Mouse (Mus musculus): ENCODE results near the gene Rtf1. TPM values are rescaled to one million over a fixed set of nuclear protein-coding genes. Genes with fewer than 3 reads are reported as not detected.
A peak's percentile ranks its signal among the peaks of the same experiment; 100 is the strongest.

The Rtf1 gene
- total RNA-seq, 2 experiments from 2014 or later: 25.3 to 27.2 TPM

DNA sequence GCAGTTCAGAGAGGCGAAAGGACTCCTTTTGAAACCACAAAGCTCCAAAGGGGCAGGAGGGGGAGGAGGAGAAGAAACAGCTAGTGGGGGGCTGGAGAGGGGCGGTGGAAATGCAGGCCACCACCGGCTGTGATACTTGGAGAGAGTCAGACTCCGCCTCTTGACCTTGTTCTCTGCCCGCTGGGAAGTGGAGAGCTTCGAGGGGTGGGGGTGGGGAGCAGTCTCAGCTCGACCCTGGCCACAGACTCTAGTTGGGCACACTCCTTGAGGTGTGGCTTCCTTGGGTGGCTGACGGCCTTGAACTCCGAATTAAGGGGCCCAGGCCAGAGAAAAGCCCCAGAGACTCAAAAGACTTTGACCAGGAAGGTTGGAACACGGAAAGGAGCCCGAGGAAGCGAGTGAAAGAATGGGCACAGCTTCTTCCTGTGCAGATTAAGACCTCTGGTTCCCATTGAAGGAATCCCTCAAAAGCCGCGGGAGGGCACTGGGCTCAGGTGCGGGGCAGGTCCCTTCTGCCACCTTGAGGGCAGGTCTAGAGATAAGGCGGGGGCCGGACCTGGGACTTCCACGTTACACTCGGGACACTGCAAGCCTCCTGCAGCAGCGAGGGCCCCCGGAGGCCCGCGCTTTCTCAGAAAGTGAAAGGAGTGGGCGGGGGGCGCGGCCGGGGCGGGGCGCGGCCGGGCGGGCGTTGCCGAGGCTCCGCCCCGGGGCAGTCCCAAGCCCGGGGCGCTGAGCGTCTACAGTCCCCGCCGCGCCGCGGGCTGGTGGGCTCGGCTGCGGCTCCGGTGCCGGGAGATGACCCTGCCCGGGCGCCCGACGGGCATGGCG, 66.9 kb downstream of the Rtf1 start, which contains the start of gene Itpka:
Gene Itpka (plus strand): TSS at position 757 of the 831 bp plus-strand sequence.
- intact Hi-C loops (cut with DNase I): no loop called here
- DNase-seq: peak; percentile 65
- Histone ChIP-seq H3K27ac (peak within 1 kb of the TSS; percentile 61), H3K4me3 (peak within 1 kb of the TSS; percentile 85)
- TF ChIP-seq CTCF (IDR thresholded peaks at IDR 0.05): no peak

DNA sequence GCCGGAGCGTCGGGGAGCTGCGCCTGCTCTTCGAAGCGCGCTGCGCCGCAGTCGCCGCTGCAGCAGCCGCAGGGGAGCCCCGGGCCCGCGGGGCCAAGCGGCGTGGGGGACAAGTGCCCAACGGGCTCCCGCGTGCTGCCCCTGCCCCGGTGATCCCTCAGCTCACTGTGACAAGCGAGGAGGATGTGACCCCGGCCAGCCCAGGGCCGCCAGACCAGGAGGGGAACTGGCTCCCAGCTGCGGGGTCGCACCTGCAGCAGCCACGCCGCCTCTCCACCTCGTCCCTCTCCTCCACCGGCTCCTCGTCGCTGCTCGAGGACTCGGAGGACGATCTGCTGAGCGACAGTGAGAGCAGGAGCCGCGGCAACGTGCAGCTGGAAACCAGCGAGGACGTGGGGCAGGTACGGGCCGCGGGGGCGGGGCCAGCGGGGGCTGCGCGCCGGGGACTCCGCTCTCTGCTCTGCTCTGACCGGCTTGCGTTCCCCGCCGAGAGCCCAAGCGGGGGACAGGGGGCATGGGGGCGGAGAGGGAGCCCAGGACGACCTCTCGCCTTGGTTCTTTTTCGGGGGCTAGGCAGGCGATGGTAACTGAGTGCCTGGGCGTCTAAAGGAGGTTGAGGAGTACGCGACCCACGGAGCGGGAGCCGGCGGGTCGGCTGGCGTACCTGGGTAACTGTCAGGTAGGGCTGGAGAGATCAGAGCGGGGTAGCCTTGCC, 67.8 kb downstream of the Rtf1 start:
- no peak for TF ChIP-seq CTCF (IDR thresholded peaks at IDR 0.05)
- DNase-seq: peak; percentile 40
- no peak overlapping the region; the same call in 1 of the 2 replicates for H3K27ac ChIP-seq
- intact Hi-C loops (cut with DNase I): no loop called here
- H3K4me3 ChIP-seq: peak overlapping the region; percentile 85

DNA sequence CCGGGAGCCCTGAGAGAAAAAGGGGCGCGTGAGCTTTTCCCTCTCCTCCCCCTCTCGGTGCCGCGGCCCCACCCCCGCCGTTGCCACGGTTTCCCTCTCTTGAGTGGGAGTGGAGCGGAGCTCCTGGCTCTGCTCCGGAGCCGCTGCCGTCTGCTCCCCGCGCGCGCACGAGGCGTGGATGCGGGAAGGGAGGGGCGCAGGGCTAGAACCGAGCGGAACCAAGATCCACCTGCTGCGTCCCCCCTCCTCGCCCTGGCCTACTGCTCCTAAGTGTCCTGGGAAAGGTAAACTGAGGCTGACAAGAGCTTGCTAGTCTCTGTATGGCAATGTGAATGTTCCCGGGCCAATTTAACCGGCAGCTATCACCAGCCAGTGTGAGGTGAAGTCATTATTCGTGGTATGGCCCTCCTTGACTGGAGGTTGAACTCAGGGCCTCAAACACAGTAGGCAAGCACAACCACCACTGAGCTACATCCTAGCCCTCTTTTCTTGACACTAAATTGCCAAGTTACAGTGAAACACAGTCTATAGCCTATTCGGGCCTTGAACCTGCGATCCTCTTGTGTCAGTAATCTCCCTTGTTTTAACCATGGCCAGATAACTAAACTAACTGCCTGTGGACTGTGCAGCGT, 68.4 kb downstream of the Rtf1 start:
- H3K4me3 ChIP-seq: peak overlapping the region; percentile 85
- no peak for DNase-seq
- intact Hi-C loops (cut with DNase I): no loop called here
- no peak for TF ChIP-seq CTCF (IDR thresholded peaks at IDR 0.05)
- H3K27ac ChIP-seq: no peak overlapping the region

DNA sequence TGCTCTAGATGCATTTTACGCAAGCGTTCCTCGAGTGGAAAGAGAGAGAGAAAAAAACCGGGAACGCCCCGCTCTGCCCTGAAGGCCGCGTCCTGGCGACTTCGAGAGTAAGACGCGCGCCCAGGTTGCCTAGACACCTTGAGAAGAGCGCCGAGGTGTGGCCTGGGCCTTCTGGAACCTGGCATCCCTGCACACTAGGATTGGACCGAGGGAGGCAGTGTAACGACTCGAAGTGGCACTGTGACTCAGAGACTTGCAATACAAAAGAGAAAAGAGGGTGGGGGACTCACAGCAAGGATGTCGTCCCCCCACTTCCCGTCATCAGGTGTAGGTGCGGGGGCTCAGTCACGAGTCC, 68.9 kb downstream of the Rtf1 start:
- intact Hi-C loops (cut with DNase I): no loop called here
- Histone ChIP-seq H3K27ac (no peak overlapping the region), H3K4me3 (no peak overlapping the region; the same call in 1 of the 2 replicates)
- TF ChIP-seq CTCF (IDR thresholded peaks at IDR 0.05): no peak
- no peak for DNase-seq

DNA sequence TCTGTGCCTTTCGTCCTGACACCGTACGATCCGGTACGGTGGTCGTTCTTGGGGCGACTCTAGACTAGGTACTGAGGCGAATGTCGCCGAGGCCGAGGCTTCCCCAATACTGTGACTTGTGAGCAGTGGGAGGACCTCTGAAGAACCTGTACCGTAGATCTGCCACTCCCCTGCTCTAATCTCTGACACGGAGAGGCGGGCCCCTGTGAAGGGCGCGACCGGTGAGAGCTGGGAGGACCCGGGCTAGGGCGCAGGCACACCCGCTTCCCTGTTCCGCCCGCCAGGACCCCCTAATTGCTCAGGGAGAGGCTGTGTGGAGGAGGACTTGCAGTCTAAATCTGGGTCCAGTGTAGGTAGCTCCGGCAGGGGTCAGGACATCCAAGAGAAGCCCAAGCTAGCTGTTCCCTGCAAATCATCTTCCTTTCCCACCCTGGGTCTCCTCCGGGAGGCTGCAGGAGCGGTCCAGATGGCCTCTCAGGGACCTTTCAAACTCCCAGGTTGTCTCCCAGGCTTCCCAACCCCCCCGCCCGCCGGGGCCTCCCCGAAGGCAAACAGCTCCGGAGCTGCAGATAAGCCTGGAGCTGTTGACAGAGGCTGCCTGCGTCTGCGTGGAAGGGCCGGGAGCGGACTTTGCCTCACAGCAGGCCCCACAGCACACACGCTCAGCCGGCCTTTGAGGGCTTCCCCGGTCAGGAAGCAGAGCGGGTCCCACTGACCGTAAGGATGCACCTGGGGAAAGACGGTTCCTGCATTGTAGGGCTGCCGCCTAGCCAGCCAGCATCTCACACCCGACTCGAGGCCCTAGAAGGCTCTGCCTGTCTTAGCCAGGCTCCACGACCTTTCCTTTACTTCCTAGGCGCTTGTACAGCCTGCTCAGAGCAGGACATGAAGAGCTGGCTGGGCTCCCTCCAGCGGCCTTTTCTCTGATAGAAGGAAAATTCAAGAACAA, 69.6 kb downstream of the Rtf1 start:
- no peak overlapping the region for H3K27ac ChIP-seq
- H3K4me3 ChIP-seq: peak overlapping the region; percentile 31
- DNase-seq: no peak
- no peak for TF ChIP-seq CTCF (IDR thresholded peaks at IDR 0.05)
- intact Hi-C loops (cut with DNase I): no loop called here

DNA sequence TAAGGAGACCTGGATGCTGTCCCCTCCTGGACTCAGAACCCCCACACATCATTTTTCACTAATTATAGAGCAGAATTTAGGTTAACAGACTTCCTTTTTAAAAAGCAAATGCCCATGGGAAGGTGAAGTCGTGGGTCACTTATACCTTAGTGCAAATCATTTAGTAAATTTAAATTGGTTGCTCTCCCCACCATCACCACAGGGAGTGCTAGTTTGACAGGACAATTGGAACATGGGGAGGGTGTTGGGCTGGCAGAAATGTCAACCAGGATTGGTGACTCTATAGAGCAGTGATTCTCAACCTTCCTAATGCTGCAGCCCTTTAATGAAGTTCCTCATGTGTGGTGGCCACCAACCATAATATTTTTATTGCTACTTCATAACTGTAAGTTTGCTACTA, 70.4 kb downstream of the Rtf1 start:
- Histone ChIP-seq H3K4me3 (no peak overlapping the region), H3K27ac (no peak overlapping the region)
- peak; percentile 34 for TF ChIP-seq CTCF (IDR thresholded peaks at IDR 0.05)
- intact Hi-C loops (cut with DNase I): no loop called here
- DNase-seq: no peak

DNA sequence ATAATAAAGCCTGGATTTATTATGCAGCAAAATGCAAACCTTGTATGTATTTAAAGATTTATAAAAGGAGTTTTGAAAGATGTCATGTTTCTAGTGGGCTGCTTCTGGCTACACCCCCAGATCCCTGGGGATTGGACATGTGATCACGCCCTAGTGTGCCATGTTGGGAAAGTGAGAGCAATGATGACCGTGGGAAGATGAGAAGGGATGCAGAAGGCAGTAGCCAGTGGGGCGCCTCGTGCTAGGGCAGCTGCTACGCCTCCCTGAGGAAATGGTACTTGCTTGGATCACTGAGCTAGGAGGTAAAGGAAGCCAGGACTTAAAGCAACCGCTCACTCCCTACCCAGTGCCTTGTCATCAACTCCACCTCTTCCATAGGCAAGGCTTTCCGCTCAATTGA, 72.7 kb downstream of the Rtf1 start:
- Histone ChIP-seq H3K4me3 (no peak overlapping the region), H3K27ac (no peak overlapping the region)
- no peak for DNase-seq
- no peak for TF ChIP-seq CTCF (IDR thresholded peaks at IDR 0.05)
- intact Hi-C loops (cut with DNase I): no loop called here

DNA sequence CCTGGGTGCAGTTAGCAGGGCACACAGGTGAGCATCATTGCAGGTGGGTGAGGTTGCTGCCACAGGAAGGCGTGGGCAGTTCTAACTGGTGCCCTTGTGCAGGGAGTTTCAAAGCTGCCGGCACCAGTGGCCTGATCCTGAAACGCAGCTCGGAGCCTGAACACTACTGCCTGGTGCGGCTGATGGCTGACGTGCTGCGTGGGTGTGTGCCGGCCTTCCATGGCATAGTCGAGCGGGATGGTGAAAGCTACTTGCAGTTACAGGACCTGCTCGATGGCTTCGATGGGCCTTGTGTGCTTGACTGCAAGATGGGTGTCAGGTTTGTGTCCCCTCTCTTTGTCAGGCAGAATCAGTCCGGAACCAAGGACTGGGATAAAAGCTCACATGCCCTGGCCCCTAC, 74.4 kb downstream of the Rtf1 start:
- intact Hi-C loops (cut with DNase I): no loop called here

DNA sequence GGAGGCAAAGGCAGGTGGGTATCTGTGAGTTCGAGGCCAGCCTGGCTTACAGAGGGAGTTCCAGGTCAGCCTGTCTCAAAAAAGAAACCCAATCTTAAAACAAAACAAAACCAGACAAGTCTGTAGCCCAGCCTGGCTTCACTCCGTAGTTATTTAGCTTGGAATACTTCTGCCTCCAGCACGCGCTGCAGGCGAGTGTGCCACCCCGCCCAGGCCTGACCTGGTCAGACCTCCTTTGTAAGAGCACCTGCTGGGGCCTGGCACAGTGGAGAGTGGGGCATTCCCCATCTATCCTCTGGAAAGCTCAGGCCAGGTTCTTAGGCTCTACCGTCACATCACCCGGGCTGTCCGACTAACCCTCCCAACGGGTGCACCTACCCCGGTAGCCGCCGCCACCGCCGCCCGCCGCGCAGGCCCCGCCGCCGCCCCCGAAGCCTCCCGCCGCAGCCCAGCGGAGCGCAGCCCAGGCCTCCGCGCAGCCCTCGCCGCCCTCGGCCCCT, 82.8 kb downstream of the Rtf1 start:
- H3K27ac ChIP-seq: no peak overlapping the region
- TF ChIP-seq CTCF (IDR thresholded peaks at IDR 0.05): no peak
- peak overlapping the region; percentile 83 for H3K4me3 ChIP-seq
- peak; percentile 35 for DNase-seq
- intact Hi-C loops (cut with DNase I): no loop called here

More for the DNA sequence above, 74.4 kb downstream of the Rtf1 start:
- no peak for DNase-seq
- TF ChIP-seq CTCF (IDR thresholded peaks at IDR 0.05): no peak
- H3K27ac ChIP-seq: no peak overlapping the region
- no peak overlapping the region for H3K4me3 ChIP-seq

DNA sequence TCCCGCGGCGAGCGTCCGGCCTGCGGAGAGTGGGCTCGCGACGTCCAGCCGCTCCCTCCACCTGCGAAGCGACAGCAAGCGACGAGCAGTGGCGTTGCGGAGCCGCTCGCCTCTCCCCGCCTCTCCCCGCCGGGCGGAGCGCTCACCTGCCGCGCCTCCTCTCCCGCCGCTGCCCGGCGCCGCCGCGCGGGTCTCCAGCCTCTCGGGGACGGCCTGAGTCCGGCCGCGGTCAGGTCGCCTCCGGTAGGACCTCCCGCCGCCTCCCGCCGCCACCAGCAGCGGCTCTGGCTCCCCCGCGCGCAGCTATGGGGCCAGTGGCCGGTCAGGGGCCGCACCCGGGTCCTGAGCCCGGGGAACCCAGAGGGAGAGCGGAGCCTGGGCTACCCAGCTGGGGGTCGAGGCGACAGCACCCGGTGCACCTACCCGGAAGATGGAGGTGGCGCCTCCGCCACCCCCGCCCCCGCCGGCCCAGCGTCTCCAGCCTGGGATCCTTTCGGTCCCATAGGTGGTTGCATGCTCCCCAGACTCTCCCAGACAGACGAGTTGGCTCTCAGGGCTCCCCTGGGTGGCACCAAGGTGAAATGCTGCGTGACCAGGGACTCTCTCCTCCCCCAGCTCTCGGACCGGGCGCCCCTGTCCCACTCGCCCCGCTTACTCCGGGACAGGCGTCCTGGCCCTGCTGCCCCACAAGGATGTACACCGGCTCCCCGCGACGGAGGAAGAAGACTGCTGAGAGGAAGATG, 83.4 kb downstream of the Rtf1 start:
- intact Hi-C loops (cut with DNase I): no loop called here
- no peak for TF ChIP-seq CTCF (IDR thresholded peaks at IDR 0.05)
- Histone ChIP-seq H3K27ac (no peak overlapping the region), H3K4me3 (peak overlapping the region; percentile 83)
- peak; percentile 39 for DNase-seq
